Mouse (Mus musculus) liver, embryonic 14.5 days (tissue): Measurements from ENCODE around the gene Plekha1.

Experiments used
- CTCF ChIP-seq: IDR thresholded peaks from 2 replicates; pipeline ENCODE4 v1.5.1; 2016; ENCODE audit warnings: antibody characterized with exemption, low read depth, control low read depth
- EP300 ChIP-seq: IDR thresholded peaks from 2 replicates; pipeline ENCODE4 v1.6.1; 2016; ENCODE audit warnings: antibody characterized with exemption, low read depth

GRCm38 (mm10) chr7:130936472-130936951 lies 71.0 kb downstream of the Plekha1 start:
- no peak for TF ChIP-seq CTCF
- no peak for TF ChIP-seq EP300
